Mouse (Mus musculus): Measurements from ENCODE around the gene Git2. TPM values are rescaled to one million over a fixed set of nuclear protein-coding genes. Genes with fewer than 3 reads are reported as not detected.

Gene Git2
- total and polyA plus RNA-seq, 2 experiments from 2014 or later = 33.8 to 41.8 TPM

GRCm38 (mm10) chr5:114813525-114814181, 38.3 kb upstream of the Git2 start:
- ATAC-seq (ENCODE audit: low FRiP score) (peak; percentile 97), DNase-seq (ENCODE audit: low spot score) (peak; percentile 94)
- WGBS = under 1% methylated on average over 50 of the region's 50 CpGs
- H3K36me3 ChIP-seq (ENCODE audit: insufficient read depth, low read length) = peaks cover 2% of the 10 kb centered on the region
- H3K9me3 ChIP-seq (ENCODE audit: low read length) = no peaks in the 10 kb centered on the region
- H3K27ac ChIP-seq (ENCODE audit: low read depth, low read length) = peak overlapping the region; percentile 96
- no peaks in the 10 kb centered on the region for H3K27me3 ChIP-seq (ENCODE audit: insufficient read depth, low read length)
- peak overlapping the region; percentile 51 for H3K4me2 ChIP-seq (ENCODE audit: low read depth, low read length, poor library complexity, severe bottlenecking)
- peak overlapping the region; percentile 79 for H3K4me3 ChIP-seq (ENCODE audit: low read depth, low read length)
- no peak for TF ChIP-seq CTCF (IDR thresholded peaks at IDR 0.05)
- no peaks in the 10 kb centered on the region for H3K4me1 ChIP-seq (ENCODE audit: insufficient read depth, low read length)
- H3K9ac ChIP-seq (replicated peaks; ENCODE audit: low read length, poor library complexity, severe bottlenecking) = peak overlapping the region; percentile 89

- ATAC-seq (ENCODE audit: low FRiP score) = no peak
- 94% methylated on average over 5 of the region's 5 CpGs for WGBS
- no peak for DNase-seq (ENCODE audit: low spot score)
These were observed 34.5 kb upstream of the Git2 start for GRCm38 (mm10) chr5:114809826-114810225.

GRCm38 (mm10) chr5:114809181-114809756, 34.0 kb upstream of the Git2 start:
- ATAC-seq (ENCODE audit: low FRiP score) = no peak
- H3K4me2 ChIP-seq (ENCODE audit: low read depth, low read length, poor library complexity, severe bottlenecking) = no peak overlapping the region
- H3K27me3 ChIP-seq (ENCODE audit: insufficient read depth, low read length) = no peaks in the 10 kb centered on the region
- no peaks in the 10 kb centered on the region for H3K9me3 ChIP-seq (ENCODE audit: low read length)
- WGBS = 80% methylated on average over 10 of the region's 10 CpGs
- no peak for TF ChIP-seq CTCF (IDR thresholded peaks at IDR 0.05)
- no peak overlapping the region for H3K9ac ChIP-seq (replicated peaks; ENCODE audit: low read length, poor library complexity, severe bottlenecking)
- H3K4me3 ChIP-seq (ENCODE audit: low read depth, low read length) = no peak overlapping the region
- DNase-seq (ENCODE audit: low spot score) = no peak
- peaks cover 16% of the 10 kb centered on the region for H3K36me3 ChIP-seq (ENCODE audit: insufficient read depth, low read length)
- H3K4me1 ChIP-seq (ENCODE audit: insufficient read depth, low read length) = no peaks in the 10 kb centered on the region
- no peak overlapping the region for H3K27ac ChIP-seq (ENCODE audit: low read depth, low read length)

More at GRCm38 (mm10) chr5:114809826-114810225, 34.5 kb upstream of the Git2 start:
- Histone ChIP-seq H3K9me3 (ENCODE audit: low read length) (no peaks in the 10 kb centered on the region), H3K9ac (replicated peaks; ENCODE audit: low read length, poor library complexity, severe bottlenecking) (no peak overlapping the region), H3K27ac (ENCODE audit: low read depth, low read length) (no peak overlapping the region), H3K36me3 (ENCODE audit: insufficient read depth, low read length) (peaks cover 13% of the 10 kb centered on the region), H3K4me2 (ENCODE audit: low read depth, low read length, poor library complexity, severe bottlenecking) (no peak overlapping the region), H3K4me3 (ENCODE audit: low read depth, low read length) (no peak overlapping the region), H3K4me1 (ENCODE audit: insufficient read depth, low read length) (no peaks in the 10 kb centered on the region), H3K27me3 (ENCODE audit: insufficient read depth, low read length) (no peaks in the 10 kb centered on the region)
- no peak for TF ChIP-seq CTCF (IDR thresholded peaks at IDR 0.05)

DNA sequence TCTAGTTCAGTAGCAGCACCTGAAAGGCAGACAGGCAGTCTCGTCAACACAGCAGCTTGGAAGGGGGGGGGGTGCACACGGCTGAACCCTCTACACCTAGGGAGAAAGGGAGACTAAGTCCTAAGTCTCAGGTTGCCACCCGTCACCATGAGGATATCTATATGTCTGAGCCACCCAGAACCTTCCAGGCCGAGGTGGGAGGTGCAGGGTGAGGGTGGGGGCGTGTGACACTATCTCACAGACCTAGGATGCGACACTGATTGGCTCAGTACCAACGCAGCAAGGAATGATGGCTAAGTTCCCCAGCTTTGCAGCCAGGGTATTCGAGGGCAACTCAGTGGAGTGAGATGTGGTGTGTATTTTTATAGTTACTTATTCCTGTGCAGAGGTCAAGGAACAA, 33.1 kb upstream of the Git2 start:
- Histone ChIP-seq H3K9ac (replicated peaks; ENCODE audit: low read length, poor library complexity, severe bottlenecking) (no peak overlapping the region), H3K9me3 (ENCODE audit: low read length) (no peaks in the 10 kb centered on the region), H3K4me1 (ENCODE audit: insufficient read depth, low read length) (no peaks in the 10 kb centered on the region), H3K4me3 (ENCODE audit: low read depth, low read length) (no peak overlapping the region), H3K36me3 (ENCODE audit: insufficient read depth, low read length) (peaks cover 24% of the 10 kb centered on the region), H3K4me2 (ENCODE audit: low read depth, low read length, poor library complexity, severe bottlenecking) (no peak overlapping the region), H3K27me3 (ENCODE audit: insufficient read depth, low read length) (no peaks in the 10 kb centered on the region), H3K27ac (ENCODE audit: low read depth, low read length) (no peak overlapping the region)
- no peak for TF ChIP-seq CTCF (IDR thresholded peaks at IDR 0.05)
- no peak for DNase-seq (ENCODE audit: low spot score)
- WGBS = 86% methylated on average over 8 of the region's 8 CpGs
- ATAC-seq (ENCODE audit: low FRiP score) = no peak

- H3K9ac ChIP-seq (replicated peaks; ENCODE audit: low read length, poor library complexity, severe bottlenecking) = no peak overlapping the region
- WGBS = 81% methylated on average over 6 of the region's 6 CpGs
- no peak overlapping the region for H3K4me3 ChIP-seq (ENCODE audit: low read depth, low read length)
- no peak for TF ChIP-seq CTCF (IDR thresholded peaks at IDR 0.05)
- ATAC-seq (ENCODE audit: low FRiP score) = no peak
- H3K27me3 ChIP-seq (ENCODE audit: insufficient read depth, low read length) = no peaks in the 10 kb centered on the region
- no peak for DNase-seq (ENCODE audit: low spot score)
- no peaks in the 10 kb centered on the region for H3K4me1 ChIP-seq (ENCODE audit: insufficient read depth, low read length)
- H3K4me2 ChIP-seq (ENCODE audit: low read depth, low read length, poor library complexity, severe bottlenecking) = no peak overlapping the region
- H3K36me3 ChIP-seq (ENCODE audit: insufficient read depth, low read length) = peaks cover 28% of the 10 kb centered on the region
- no peaks in the 10 kb centered on the region for H3K9me3 ChIP-seq (ENCODE audit: low read length)
- no peak overlapping the region for H3K27ac ChIP-seq (ENCODE audit: low read depth, low read length)
These were observed 32.6 kb upstream of the Git2 start for GRCm38 (mm10) chr5:114807893-114808292.

DNA sequence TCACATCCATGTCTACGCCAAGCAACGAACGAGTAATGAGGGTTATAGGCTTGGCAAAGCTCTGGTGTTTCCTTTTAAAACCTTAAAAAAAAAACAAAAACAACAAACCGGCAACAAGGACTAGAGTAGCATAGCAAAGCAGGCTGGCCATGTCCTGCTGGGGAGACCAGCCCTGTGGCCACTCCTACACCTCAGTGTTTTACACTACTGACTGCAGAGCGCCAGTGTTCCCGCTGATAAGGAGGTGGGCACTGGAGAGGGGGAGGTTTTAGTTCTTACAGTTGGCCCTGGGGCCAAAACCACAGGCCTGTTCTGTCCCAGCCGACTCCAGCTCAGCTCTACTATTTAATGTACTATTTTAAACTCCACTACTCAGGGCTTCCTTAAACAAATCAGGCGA, 32.2 kb upstream of the Git2 start:
- H3K4me2 ChIP-seq (ENCODE audit: low read depth, low read length, poor library complexity, severe bottlenecking) = no peak overlapping the region
- WGBS = 21% methylated on average over 8 of the region's 8 CpGs
- H3K9ac ChIP-seq (replicated peaks; ENCODE audit: low read length, poor library complexity, severe bottlenecking) = no peak overlapping the region
- no peak for ATAC-seq (ENCODE audit: low FRiP score)
- no peak overlapping the region for H3K4me3 ChIP-seq (ENCODE audit: low read depth, low read length)
- no peaks in the 10 kb centered on the region for H3K4me1 ChIP-seq (ENCODE audit: insufficient read depth, low read length)
- peak overlapping the region; percentile 57; the same call in 1 of the 2 replicates for H3K27ac ChIP-seq (ENCODE audit: low read depth, low read length)
- H3K36me3 ChIP-seq (ENCODE audit: insufficient read depth, low read length) = peaks cover 32% of the 10 kb centered on the region
- peak; percentile 26 for DNase-seq (ENCODE audit: low spot score)
- H3K27me3 ChIP-seq (ENCODE audit: insufficient read depth, low read length) = no peaks in the 10 kb centered on the region
- TF ChIP-seq CTCF (IDR thresholded peaks at IDR 0.05) = no peak
- H3K9me3 ChIP-seq (ENCODE audit: low read length) = no peaks in the 10 kb centered on the region

Data from midbrain, postnatal 0 days (tissue).